Mouse (Mus musculus) liver, postnatal 0 days (tissue): ENCODE measurements around the gene Sv2c. TPM values are rescaled to one million over a fixed set of nuclear protein-coding genes. Genes with fewer than 3 reads are reported as not detected.

Experiments used
- ATAC-seq: fragments of 200-750 bp; cut with Nextera tagmentation; 2 replicates; pipeline ENCODE4 v1.8.0; 2017; ENCODE audit warnings: mild to moderate bottlenecking, moderate library complexity
- DNase-seq: peaks from one replicate; pipeline ENCODE4 v3.0.0-alpha.2; 2016
- H3K27ac ChIP-seq: fragments of 300-500 bp; sonication (generic); 2 replicates; pipeline ENCODE4 v1.5.1; 2014; ENCODE audit warnings: antibody characterized with exemption, moderate library complexity, mild to moderate bottlenecking, low read depth
- H3K27me3 ChIP-seq: fragments of 300-500 bp; sonication (generic); 2 replicates; pipeline ENCODE4 v1.6.1; 2014; ENCODE audit warnings: low read length, control low read depth, mixed read lengths; ENCODE audit not compliant: insufficient read depth
- H3K36me3 ChIP-seq: fragments of 300-500 bp; sonication (generic); replicated peaks from 2 replicates; pipeline ENCODE4 v1.6.1; 2014; ENCODE audit warnings: mild to moderate bottlenecking, control low read depth, low read length, moderate library complexity, mixed read lengths; ENCODE audit not compliant: insufficient read depth
- H3K4me1 ChIP-seq: fragments of 300-500 bp; sonication (generic); 2 replicates; pipeline ENCODE4 v1.6.1; 2014; ENCODE audit warnings: antibody characterized with exemption, mild to moderate bottlenecking, control low read depth; ENCODE audit not compliant: insufficient read depth
- H3K4me2 ChIP-seq: fragments of 300-500 bp; sonication (generic); 2 replicates; pipeline ENCODE4 v1.6.1; 2014; ENCODE audit warnings: low read depth, mild to moderate bottlenecking, low read length, moderate library complexity, mixed read lengths
- H3K4me3 ChIP-seq: fragments of 300-500 bp; sonication (generic); 2 replicates; pipeline ENCODE4 v1.5.1; 2014; ENCODE audit warnings: low read depth, low read length
- H3K9ac ChIP-seq: fragments of 300-500 bp; sonication (generic); replicated peaks from 2 replicates; pipeline ENCODE4 v1.6.1; 2014; ENCODE audit warnings: mild to moderate bottlenecking, moderate library complexity
- H3K9me3 ChIP-seq: fragments of 300-500 bp; sonication (generic); 2 replicates; pipeline ENCODE4 v1.6.1; 2016; ENCODE audit warnings: mild to moderate bottlenecking, control low read depth, low read length, mixed read lengths
- CTCF ChIP-seq: sonication (generic); IDR thresholded peaks from 2 replicates; pipeline ENCODE4 v1.5.1; 2016; ENCODE audit warnings: antibody characterized with exemption, low read depth
- EP300 ChIP-seq: IDR thresholded peaks from 2 replicates; pipeline ENCODE4 v1.6.1; 2016; ENCODE audit warnings: antibody characterized with exemption, low read depth, mild to moderate bottlenecking
- WGBS: fragments of 180-500 bp; shearing (Covaris S2); extraction: QIAGEN DNeasy Blood & Tissue Kit; methylation state at CpG from one replicate; pipeline ENCODE4 v1.1.7; 2014; ENCODE audit not compliant: insufficient replicate concordance; 5-methylcytosine and 5-hydroxymethylcytosine counted together
- polyA plus RNA-seq: library from polyadenylated mRNA; unstranded; fragments of >200 nt; fragmentation: Nextera tagmentation; extraction: Ambion mirVana; gene quantifications from 2 replicates; pipeline ENCODE4 v1.2.1, GENCODE M21; 2015

Sv2c gene
- polyA plus RNA-seq, 1 experiment from 2014 or later: 0.29 TPM

- Histone ChIP-seq H3K4me3 (no peak overlapping the region), H3K9ac (0 out of 2 replicates have a peak overlapping the region, but pooled peaks have one; percentile 31), H3K36me3 (no peaks in the 10 kb centered on the region), H3K27me3 (no peaks in the 10 kb centered on the region), H3K9me3 (no peaks in the 10 kb centered on the region), H3K4me2 (peak overlapping the region; percentile 59; the same call in 1 of the 2 replicates), H3K4me1 (peaks cover 46% of the 10 kb centered on the region), H3K27ac (peak overlapping the region; percentile 73)
- DNase-seq (no peak), ATAC-seq (no peak)
- TF ChIP-seq EP300: no peak
- no peak for TF ChIP-seq CTCF
- 42% methylated on average over 8 of the region's 8 CpGs for WGBS
These were observed 168.2 kb downstream of the Sv2c start for GRCm38 (mm10) chr13:95964226-95964625.

GRCm38 (mm10) chr13:95963671-95964070 is 168.7 kb downstream of the Sv2c start:
- no peak for TF ChIP-seq CTCF
- Histone ChIP-seq H3K27ac (peak overlapping the region; percentile 73; the same call in 1 of the 2 replicates), H3K4me1 (peaks cover 46% of the 10 kb centered on the region), H3K27me3 (no peaks in the 10 kb centered on the region), H3K4me2 (no peak overlapping the region), H3K4me3 (no peak overlapping the region), H3K36me3 (no peaks in the 10 kb centered on the region), H3K9me3 (no peaks in the 10 kb centered on the region), H3K9ac (no peak overlapping the region)
- ATAC-seq (no peak), DNase-seq (no peak)
- 25% methylated on average over 1 of the region's 1 CpGs for WGBS

- Histone ChIP-seq H3K9me3 (no peaks in the 10 kb centered on the region), H3K9ac (0 out of 2 replicates have a peak overlapping the region, but pooled peaks have one; percentile 44), H3K4me2 (peak overlapping the region; percentile 71), H3K4me3 (peak overlapping the region; percentile 45), H3K27me3 (no peaks in the 10 kb centered on the region), H3K27ac (no peak overlapping the region), H3K4me1 (peaks cover 46% of the 10 kb centered on the region), H3K36me3 (no peaks in the 10 kb centered on the region)
- WGBS: 25% methylated on average over 7 of the region's 7 CpGs
- DNase-seq: no peak
- TF ChIP-seq EP300 (no peak), CTCF (no peak)
- peak; percentile 32; the same call in 1 of the 2 replicates for ATAC-seq
These were observed 170.5 kb downstream of the Sv2c start for GRCm38 (mm10) chr13:95961905-95962304.

GRCm38 (mm10) chr13:95961191-95961791 is 171.1 kb downstream of the Sv2c start:
- peak overlapping the region; percentile 71 for H3K4me2 ChIP-seq
- H3K4me3 ChIP-seq: peak overlapping the region; percentile 45
- peaks cover 48% of the 10 kb centered on the region for H3K4me1 ChIP-seq
- H3K27ac ChIP-seq: peak overlapping the region; percentile 41
- peak; percentile 36 for DNase-seq
- H3K27me3 ChIP-seq: no peaks in the 10 kb centered on the region
- 22% methylated on average over 29 of the region's 29 CpGs for WGBS
- H3K36me3 ChIP-seq: no peaks in the 10 kb centered on the region
- H3K9ac ChIP-seq: peak overlapping the region; percentile 54
- no peaks in the 10 kb centered on the region for H3K9me3 ChIP-seq
- TF ChIP-seq CTCF (no peak), EP300 (no peak)
- ATAC-seq: peak; percentile 29

GRCm38 (mm10) chr13:95960477-95961185 is 171.7 kb downstream of the Sv2c start:
- peak overlapping the region; percentile 42 for H3K27ac ChIP-seq
- peak overlapping the region; percentile 54 for H3K9ac ChIP-seq
- H3K9me3 ChIP-seq: no peaks in the 10 kb centered on the region
- WGBS: 6% methylated on average over 10 of the region's 10 CpGs
- H3K4me1 ChIP-seq: peaks cover 45% of the 10 kb centered on the region
- H3K4me3 ChIP-seq: peak overlapping the region; percentile 45
- H3K36me3 ChIP-seq: no peaks in the 10 kb centered on the region
- H3K27me3 ChIP-seq: no peaks in the 10 kb centered on the region
- DNase-seq (peak; percentile 29), ATAC-seq (no peak)
- TF ChIP-seq CTCF (no peak), EP300 (no peak)
- peak overlapping the region; percentile 71 for H3K4me2 ChIP-seq

GRCm38 (mm10) chr13:95959651-95960476 is 172.5 kb downstream of the Sv2c start:
- peak overlapping the region; percentile 50 for H3K9ac ChIP-seq
- 29% methylated on average over 14 of the region's 14 CpGs for WGBS

More at GRCm38 (mm10) chr13:95959651-95960476, 172.5 kb downstream of the Sv2c start:
- TF ChIP-seq EP300: no peak
- no peak for TF ChIP-seq CTCF
- Histone ChIP-seq H3K27me3 (no peaks in the 10 kb centered on the region), H3K4me1 (peaks cover 40% of the 10 kb centered on the region), H3K4me3 (peak overlapping the region; percentile 45), H3K27ac (peak overlapping the region; percentile 42; the same call in 1 of the 2 replicates), H3K9me3 (no peaks in the 10 kb centered on the region), H3K36me3 (no peaks in the 10 kb centered on the region), H3K4me2 (peak overlapping the region; percentile 71)
- ATAC-seq: no peak
- no peak for DNase-seq
